Mouse (Mus musculus) testis, adult 2 months (tissue): Measurements from ENCODE around the gene Tpm1.

Experiments used
- CTCF ChIP-seq: fragments of 200-500 bp; IDR thresholded peaks from 2 replicates; pipeline ENCODE4 v1.5.1; 2012; ENCODE audit warnings: low read depth, mild to moderate bottlenecking, inconsistent platforms, low read length, moderate library complexity; ENCODE audit not compliant: control insufficient read depth, insufficient read depth, insufficient replicate concordance
- POLR2A ChIP-seq: fragments of 200-500 bp; IDR thresholded peaks from 2 replicates; pipeline ENCODE4 v1.6.1; 2012; ENCODE audit warnings: low read depth, mild to moderate bottlenecking, inconsistent platforms, low read length, moderate library complexity; ENCODE audit not compliant: control insufficient read depth

DNA sequence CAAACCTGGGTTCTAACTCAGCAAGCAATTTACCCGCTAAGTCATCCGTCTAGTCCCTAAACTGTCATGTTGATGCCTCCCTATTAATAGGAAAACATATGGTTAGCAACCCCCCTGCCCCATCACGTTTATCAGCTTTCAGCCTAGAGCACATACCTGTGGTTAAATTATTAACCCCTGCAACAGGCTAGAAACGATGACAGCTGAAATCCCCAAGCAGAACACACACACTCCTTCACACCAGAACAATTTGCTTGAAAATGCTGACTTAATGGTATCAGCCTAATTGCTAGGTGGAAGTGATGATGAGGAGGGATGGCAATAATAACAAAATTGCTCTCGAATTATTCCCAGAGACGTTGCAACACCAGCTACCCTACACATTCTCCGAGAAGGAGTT, 42.4 kb upstream of the Tpm1 start:
- TF ChIP-seq CTCF (no peak), POLR2A (no peak)
